Mouse (Mus musculus) adrenal gland (tissue): Measurements from ENCODE around the gene Olfr1025-ps1.

Experiments used
- intact Hi-C: fragments of 180-260 bp; cut with DNase I; formaldehyde crosslinking; loops from one replicate; pipeline ENCODE4 v1.15.1; 2025
- long read RNA-seq, 2 experiments: library from polyadenylated mRNA; unstranded; transcript quantifications; one replicate each; pipeline ENCODE4 v2.0.0; 2020; ENCODE audit warnings: borderline replicate concordance in 1 of 2; ENCODE audit not compliant: insufficient replicate concordance in 1 of 2

Olfr1025-ps1 gene
- long read RNA-seq, experiment 1: 0 reads
- long read RNA-seq, experiment 2: 0 reads

DNA sequence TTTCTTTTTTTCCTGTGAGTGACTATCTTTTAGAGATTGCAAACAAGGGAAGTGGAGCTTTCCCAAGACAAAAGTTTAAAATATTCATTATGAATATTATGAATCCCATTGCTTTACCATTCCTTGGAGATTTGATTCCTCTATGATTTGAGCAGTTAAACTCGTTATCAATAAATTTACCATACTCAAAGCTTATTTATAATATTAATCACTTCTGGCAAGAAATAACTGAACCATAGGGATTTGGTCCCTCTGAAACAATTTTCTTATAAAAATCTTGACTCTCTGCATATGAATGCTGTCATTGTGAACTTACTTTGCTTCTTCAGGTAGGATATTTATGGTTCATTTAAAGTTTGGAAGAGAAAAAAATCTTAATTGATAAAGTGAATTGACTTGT lies at the start of gene Olfr1025-ps1:
Olfr1025-ps1 (plus strand) TSS at position 301 of the 400 bp plus-strand sequence.
- intact Hi-C loops: no loop called here

DNA sequence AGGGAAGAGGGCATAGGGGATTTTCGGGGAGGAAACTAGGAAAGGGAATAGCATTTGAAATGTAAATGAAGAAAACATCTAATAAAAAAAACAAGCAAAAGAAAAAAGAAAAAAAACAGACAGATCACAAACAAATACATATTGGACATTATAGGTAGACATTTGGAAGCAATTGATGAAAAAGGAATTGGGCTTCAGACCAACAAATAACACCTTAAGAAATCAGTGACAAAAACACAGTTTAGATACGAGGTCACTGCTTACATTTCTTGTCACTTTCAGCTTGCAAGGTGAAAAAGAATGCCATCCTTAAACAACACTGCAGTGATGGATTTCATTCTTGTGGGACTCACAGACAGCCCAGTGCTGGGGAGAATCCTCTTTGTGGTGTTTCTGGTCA lies 46.7 kb upstream of the Olfr1025-ps1 start, which contains the start of gene Olfr1022:
Olfr1022 (plus strand) TSS at position 301 of the 400 bp plus-strand sequence.
- intact Hi-C loops: no loop called here

DNA sequence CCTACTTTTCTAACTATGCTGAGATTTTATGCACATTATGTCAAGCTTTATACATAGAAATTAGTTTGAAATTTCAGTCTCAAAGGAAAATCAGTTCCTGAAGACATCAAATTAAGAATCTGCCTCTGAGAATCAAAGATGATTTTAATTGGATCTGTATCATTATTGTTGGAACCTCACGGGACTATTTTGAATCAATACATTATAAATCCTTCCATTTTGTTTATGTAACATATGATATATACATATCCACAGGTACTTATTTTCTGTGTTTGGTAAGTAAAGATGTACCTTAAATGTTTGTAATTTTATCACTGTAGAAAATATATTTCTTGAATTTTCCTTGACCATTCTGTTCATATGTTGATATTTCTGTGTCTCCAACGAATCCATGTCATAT lies 29.7 kb upstream of the Olfr1025-ps1 start, which contains the start of gene Olfr1023:
Olfr1023 (plus strand) TSS at position 301 of the 400 bp plus-strand sequence.
- intact Hi-C loops: no loop called here

DNA sequence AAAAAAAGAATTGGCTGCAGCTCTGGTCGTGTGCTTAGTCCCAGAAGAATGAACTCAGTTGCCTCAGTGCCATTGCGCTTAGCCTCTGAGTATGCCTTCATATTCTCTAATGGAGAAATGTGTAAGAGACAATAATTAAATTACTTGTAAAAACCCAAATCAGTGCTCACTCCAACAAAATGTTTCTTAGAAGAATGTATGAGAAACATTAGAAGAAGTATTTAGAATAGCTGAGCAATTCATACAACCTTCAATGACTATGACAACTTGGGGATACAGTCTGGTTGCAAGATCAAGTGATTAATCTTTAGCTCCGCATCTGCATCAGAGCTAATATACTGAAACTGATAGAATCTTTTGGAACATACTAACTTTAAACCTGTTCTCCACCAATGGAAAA lies 10.0 kb upstream of the Olfr1025-ps1 start, which contains the start of gene Olfr1024:
Olfr1024 (minus strand) TSS at position 101 of the 400 bp plus-strand sequence.
- intact Hi-C loops: no loop called here

DNA sequence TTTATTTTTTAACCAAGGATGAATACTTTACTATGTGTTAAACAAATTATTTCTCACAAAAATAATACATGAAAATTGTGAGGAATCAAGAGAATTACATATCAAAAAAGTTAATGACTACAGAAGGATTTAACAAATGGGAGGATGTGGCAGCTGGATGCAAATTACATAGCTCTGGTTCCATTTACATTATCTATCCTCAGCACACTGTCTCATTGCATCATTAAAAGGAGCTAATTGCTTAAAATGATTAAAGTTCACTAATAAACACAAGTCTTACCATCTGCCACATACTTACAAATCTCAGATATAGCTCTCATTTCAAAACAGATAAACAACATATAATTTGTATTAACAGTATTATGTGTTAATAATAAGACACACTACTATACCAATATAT lies 1.8 kb upstream of the Olfr1025-ps1 start:
- intact Hi-C loops: no loop called here

DNA sequence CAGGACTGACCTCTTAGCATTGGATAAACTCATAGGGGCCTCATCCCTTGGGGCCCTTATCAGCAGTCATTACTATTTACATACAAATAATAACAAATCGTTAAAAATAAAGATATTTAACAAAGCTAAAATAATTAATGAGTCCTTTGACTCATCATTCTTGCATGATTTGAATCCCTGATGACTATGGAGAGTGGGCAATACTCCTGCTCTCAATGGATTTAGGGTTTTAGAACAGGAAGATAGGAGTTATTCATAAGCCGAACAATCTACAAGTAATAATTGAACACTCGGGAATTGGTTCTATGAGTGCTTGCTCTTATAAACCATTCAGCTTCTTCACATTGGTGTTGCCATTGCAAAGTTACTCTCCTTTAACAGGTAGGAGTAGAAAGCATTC lies 6.3 kb downstream of the Olfr1025-ps1 start, which contains the start of gene Olfr1026:
Olfr1026 (plus strand) TSS at position 301 of the 400 bp plus-strand sequence.
- intact Hi-C loops: no loop called here

DNA sequence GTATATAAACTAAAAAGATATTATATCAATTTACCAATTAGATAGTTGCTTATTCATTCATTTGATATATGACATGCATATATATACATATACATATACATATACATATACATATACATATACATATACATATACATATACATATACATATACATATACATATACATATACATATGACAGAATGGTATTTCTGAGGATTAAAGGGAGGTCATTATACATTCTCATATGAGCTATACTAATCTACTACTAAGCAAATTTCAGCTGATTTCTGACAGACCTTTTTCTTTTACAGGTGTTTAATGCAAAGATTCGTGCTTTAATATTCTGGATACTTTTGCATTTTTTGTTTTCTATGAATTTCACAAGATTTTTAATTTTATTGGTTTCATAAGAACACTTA lies 35.1 kb downstream of the Olfr1025-ps1 start, which contains the start of gene Olfr1028:
Olfr1028 (plus strand) TSS at position 301 of the 400 bp plus-strand sequence.
- intact Hi-C loops: no loop called here
